Mouse (Mus musculus) embryonic facial prominence, embryonic 15.5 days (tissue): Measurements from ENCODE around the gene Synpo2. TPM values are rescaled to one million over a fixed set of nuclear protein-coding genes. Genes with fewer than 3 reads are reported as not detected.
A peak's percentile ranks its signal among the peaks of the same experiment; 100 is the strongest.

Source experiments
- ATAC-seq: fragments of 200-750 bp; cut with Nextera tagmentation; 2 replicates; pipeline ENCODE4 v1.8.0; 2017; ENCODE audit warnings: low read depth, moderate TSS enrichment; ENCODE audit not compliant: insufficient number of reproducible peaks, low FRiP score, low TSS enrichment
- H3K27ac ChIP-seq: fragments of 300-500 bp; sonication (generic); replicated peaks from 2 replicates; pipeline ENCODE4 v1.5.1; 2015; ENCODE audit warnings: mild to moderate bottlenecking, inconsistent platforms
- H3K27me3 ChIP-seq: fragments of 300-500 bp; sonication (generic); 2 replicates; pipeline ENCODE4 v1.6.1; 2015; ENCODE audit warnings: inconsistent platforms
- H3K36me3 ChIP-seq: fragments of 300-500 bp; sonication (generic); 2 replicates; pipeline ENCODE4 v1.6.1; 2015; ENCODE audit warnings: mild to moderate bottlenecking, inconsistent platforms
- H3K4me1 ChIP-seq: fragments of 300-500 bp; sonication (generic); 2 replicates; pipeline ENCODE4 v1.6.1; 2015; ENCODE audit warnings: inconsistent platforms
- H3K4me2 ChIP-seq: fragments of 300-500 bp; sonication (generic); replicated peaks from 2 replicates; pipeline ENCODE4 v1.6.1; 2015; ENCODE audit warnings: mild to moderate bottlenecking, inconsistent platforms
- H3K4me3 ChIP-seq: fragments of 300-500 bp; sonication (generic); replicated peaks from 2 replicates; pipeline ENCODE4 v1.5.1; 2015; ENCODE audit warnings: mild to moderate bottlenecking, inconsistent platforms
- H3K9ac ChIP-seq: fragments of 300-500 bp; sonication (generic); 2 replicates; pipeline ENCODE4 v1.6.1; 2015; ENCODE audit warnings: inconsistent platforms
- H3K9me3 ChIP-seq: fragments of 300-500 bp; sonication (generic); replicated peaks from 2 replicates; pipeline ENCODE4 v1.6.1; 2016; ENCODE audit warnings: inconsistent platforms
- WGBS: fragments of 180-500 bp; shearing (Covaris S2); methylation state at CpG from one replicate; pipeline ENCODE4 v1.1.7; 2015; 5-methylcytosine and 5-hydroxymethylcytosine counted together
- polyA plus RNA-seq: library from polyadenylated mRNA; unstranded; fragments of >200 nt; fragmentation: Nextera tagmentation; extraction: Ambion mirVana; gene quantifications from 2 replicates; pipeline ENCODE4 v1.2.1, GENCODE M21; 2015

The Synpo2 gene
- polyA plus RNA-seq, 1 experiment from 2014 or later: 6.9 TPM

- Histone ChIP-seq H3K4me3 (no peak overlapping the region), H3K9ac (no peak overlapping the region), H3K9me3 (no peaks in the 10 kb centered on the region), H3K36me3 (no peaks in the 10 kb centered on the region), H3K4me1 (0 out of 2 replicates have a peak, but pooled peaks cover 4% of the 10 kb centered on the region), H3K27ac (no peak overlapping the region), H3K4me2 (no peak overlapping the region), H3K27me3 (no peaks in the 10 kb centered on the region)
- no peak for ATAC-seq
- 51% methylated on average over 6 of the region's 6 CpGs for WGBS
Measured at GRCm38 (mm10) chr3:123104325-123104724, 131.6 kb downstream of the Synpo2 start.

- Histone ChIP-seq H3K4me1 (0 out of 2 replicates have a peak, but pooled peaks cover 4% of the 10 kb centered on the region), H3K4me2 (no peak overlapping the region), H3K4me3 (no peak overlapping the region), H3K36me3 (no peaks in the 10 kb centered on the region), H3K27ac (no peak overlapping the region), H3K27me3 (no peaks in the 10 kb centered on the region), H3K9ac (no peak overlapping the region), H3K9me3 (no peaks in the 10 kb centered on the region)
- 25% methylated on average over 12 of the region's 13 CpGs for WGBS
- ATAC-seq: no peak
Measured at GRCm38 (mm10) chr3:123103151-123103860, 132.6 kb downstream of the Synpo2 start.

- WGBS: 89% methylated on average over 2 of the region's 2 CpGs
- Histone ChIP-seq H3K27ac (no peak overlapping the region), H3K9me3 (no peaks in the 10 kb centered on the region), H3K27me3 (no peaks in the 10 kb centered on the region), H3K9ac (no peak overlapping the region), H3K4me2 (no peak overlapping the region), H3K4me3 (no peak overlapping the region), H3K4me1 (no peaks in the 10 kb centered on the region), H3K36me3 (no peaks in the 10 kb centered on the region)
- no peak for ATAC-seq
Measured at GRCm38 (mm10) chr3:123101761-123102160, 134.2 kb downstream of the Synpo2 start.

- no peak for ATAC-seq
- no peak overlapping the region for H3K9ac ChIP-seq
- H3K27me3 ChIP-seq: no peaks in the 10 kb centered on the region
- no peaks in the 10 kb centered on the region for H3K36me3 ChIP-seq
- H3K9me3 ChIP-seq: no peaks in the 10 kb centered on the region
- H3K4me2 ChIP-seq: no peak overlapping the region
- H3K4me3 ChIP-seq: no peak overlapping the region
- WGBS: 86% methylated on average over 2 of the region's 2 CpGs
- H3K27ac ChIP-seq: no peak overlapping the region
- peaks cover 13% of the 10 kb centered on the region; the same call in 1 of the 2 replicates for H3K4me1 ChIP-seq
Measured at GRCm38 (mm10) chr3:123095111-123095510, 140.8 kb downstream of the Synpo2 start.

GRCm38 (mm10) chr3:123093640-123094361 lies 142.1 kb downstream of the Synpo2 start:
- no peak for ATAC-seq
- H3K9ac ChIP-seq: no peak overlapping the region
- no peak overlapping the region for H3K4me3 ChIP-seq
- peak overlapping the region; percentile 58; the same call in 1 of the 2 replicates for H3K27ac ChIP-seq
- no peaks in the 10 kb centered on the region for H3K27me3 ChIP-seq
- H3K4me2 ChIP-seq: 0 out of 2 replicates have a peak overlapping the region, but pooled peaks have one; percentile 12
- H3K9me3 ChIP-seq: no peaks in the 10 kb centered on the region
- no peaks in the 10 kb centered on the region for H3K36me3 ChIP-seq
- peaks cover 13% of the 10 kb centered on the region; the same call in 1 of the 2 replicates for H3K4me1 ChIP-seq
- 66% methylated on average over 11 of the region's 11 CpGs for WGBS

- Histone ChIP-seq H3K36me3 (no peaks in the 10 kb centered on the region), H3K9me3 (no peaks in the 10 kb centered on the region), H3K4me2 (0 out of 2 replicates have a peak overlapping the region, but pooled peaks have one; percentile 12), H3K4me3 (no peak overlapping the region), H3K27ac (peak overlapping the region; percentile 58; the same call in 1 of the 2 replicates), H3K9ac (no peak overlapping the region), H3K4me1 (peaks cover 13% of the 10 kb centered on the region; the same call in 1 of the 2 replicates), H3K27me3 (no peaks in the 10 kb centered on the region)
- ATAC-seq: no peak
- 38% methylated on average over 12 of the region's 12 CpGs for WGBS
Measured at GRCm38 (mm10) chr3:123092913-123093639, 142.9 kb downstream of the Synpo2 start.

GRCm38 (mm10) chr3:123092442-123092841 lies 143.5 kb downstream of the Synpo2 start:
- Histone ChIP-seq H3K4me1 (peaks cover 13% of the 10 kb centered on the region; the same call in 1 of the 2 replicates), H3K9me3 (no peaks in the 10 kb centered on the region), H3K4me2 (no peak overlapping the region), H3K36me3 (no peaks in the 10 kb centered on the region), H3K27me3 (no peaks in the 10 kb centered on the region), H3K4me3 (no peak overlapping the region), H3K27ac (no peak overlapping the region), H3K9ac (no peak overlapping the region)
- no peak for ATAC-seq
- 41% methylated on average over 6 of the region's 6 CpGs for WGBS

- no peak overlapping the region for H3K4me3 ChIP-seq
- no peaks in the 10 kb centered on the region for H3K36me3 ChIP-seq
- H3K9ac ChIP-seq: no peak overlapping the region
- no peaks in the 10 kb centered on the region for H3K27me3 ChIP-seq
- no peak for ATAC-seq
- H3K4me1 ChIP-seq: peaks cover 19% of the 10 kb centered on the region; the same call in 1 of the 2 replicates
- H3K9me3 ChIP-seq: no peaks in the 10 kb centered on the region
- no peak overlapping the region for H3K4me2 ChIP-seq
- 75% methylated on average over 11 of the region's 11 CpGs for WGBS
- H3K27ac ChIP-seq: no peak overlapping the region
Measured at GRCm38 (mm10) chr3:123089297-123090020, 146.5 kb downstream of the Synpo2 start.

GRCm38 (mm10) chr3:123088284-123088683 lies 147.7 kb downstream of the Synpo2 start:
- H3K27ac ChIP-seq: no peak overlapping the region
- no peak for ATAC-seq
- H3K9ac ChIP-seq: no peak overlapping the region
- peaks cover 16% of the 10 kb centered on the region; the same call in 1 of the 2 replicates for H3K4me1 ChIP-seq
- H3K27me3 ChIP-seq: no peaks in the 10 kb centered on the region
- H3K36me3 ChIP-seq: no peaks in the 10 kb centered on the region
- H3K9me3 ChIP-seq: no peaks in the 10 kb centered on the region
- H3K4me3 ChIP-seq: no peak overlapping the region
- WGBS: 84% methylated on average over 5 of the region's 5 CpGs
- H3K4me2 ChIP-seq: no peak overlapping the region

- no peaks in the 10 kb centered on the region for H3K27me3 ChIP-seq
- ATAC-seq: no peak
- WGBS: 78% methylated on average over 16 of the region's 16 CpGs
Measured at GRCm38 (mm10) chr3:123085871-123086501, 150.0 kb downstream of the Synpo2 start.

More at GRCm38 (mm10) chr3:123085871-123086501, 150.0 kb downstream of the Synpo2 start:
- Histone ChIP-seq H3K27ac (no peak overlapping the region), H3K36me3 (no peaks in the 10 kb centered on the region), H3K9me3 (no peaks in the 10 kb centered on the region), H3K4me3 (no peak overlapping the region), H3K4me2 (no peak overlapping the region), H3K9ac (no peak overlapping the region), H3K4me1 (0 out of 2 replicates have a peak, but pooled peaks cover 6% of the 10 kb centered on the region)
